Mouse (Mus musculus): ENCODE measurements at regions not wholly inside any gene's neighbourhood (a gene's known extent, or its start where the extent isn't known, plus 50 kb on each side); places are given as distances from the start of the nearest gene placed in this dataset.
A peak's percentile ranks its signal among the peaks of the same experiment; 100 is the strongest.

- TF ChIP-seq CTCF (conservative IDR thresholded peaks at IDR 0.05; ENCODE audit: insufficient read depth, insufficient read length, low read depth, low read length): no peak
- no peak for TF ChIP-seq POLR2A (IDR thresholded peaks at IDR 0.05; ENCODE audit: low read depth, low read length)
- 97% methylated on average over 1 of the region's 1 CpGs for WGBS
- Histone ChIP-seq H3K4me1 (ENCODE audit: control insufficient read depth, insufficient read depth, low read length) (no peaks in the 10 kb centered on the region), H3K27me3 (replicated peaks; ENCODE audit: control insufficient read depth, insufficient read depth, low read length) (no peaks in the 10 kb centered on the region), H3K36me3 (ENCODE audit: control insufficient read depth, insufficient read depth, low read length) (no peaks in the 10 kb centered on the region), H3K27ac (ENCODE audit: insufficient read depth, low read depth, low read length) (no peak overlapping the region), H3K4me3 (ENCODE audit: insufficient read depth, low read depth, low read length) (no peak overlapping the region)
- DNase-seq: no peak
Observed at GRCm38 (mm10) chr1:100551293-100551692, 778.7 kb downstream of the Cntnap5b start.

DNA sequence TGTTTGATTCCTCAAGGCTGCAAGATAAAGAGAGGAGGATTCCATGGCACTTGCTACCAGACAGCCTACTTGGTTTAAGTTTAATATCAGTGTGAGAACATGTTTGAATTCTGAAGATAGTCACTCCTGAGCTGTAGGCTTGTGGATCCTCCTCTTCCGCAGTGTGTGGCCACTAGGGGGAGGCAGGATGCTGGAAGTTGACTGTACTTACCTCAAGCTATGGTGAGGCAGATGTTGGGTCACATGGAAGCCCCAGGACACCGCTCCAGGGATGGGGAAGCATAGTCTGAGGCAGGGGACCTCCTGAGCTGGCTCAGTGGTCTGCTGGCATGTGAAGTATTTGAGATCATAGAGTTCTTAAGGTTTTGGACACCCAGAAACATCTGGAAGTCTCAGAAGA, 784.4 kb downstream of the Cntnap5b start:
- Histone ChIP-seq H3K27me3 (replicated peaks; ENCODE audit: control insufficient read depth, insufficient read depth, low read length) (no peaks in the 10 kb centered on the region), H3K27ac (ENCODE audit: insufficient read depth, low read depth, low read length) (no peak overlapping the region), H3K4me1 (ENCODE audit: control insufficient read depth, insufficient read depth, low read length) (no peaks in the 10 kb centered on the region), H3K4me3 (ENCODE audit: insufficient read depth, low read depth, low read length) (no peak overlapping the region), H3K36me3 (ENCODE audit: control insufficient read depth, insufficient read depth, low read length) (no peaks in the 10 kb centered on the region)
- peak; percentile 27 for DNase-seq
- 32% methylated on average over 2 of the region's 2 CpGs for WGBS
- TF ChIP-seq CTCF (conservative IDR thresholded peaks at IDR 0.05; ENCODE audit: insufficient read depth, insufficient read length, low read depth, low read length) (peak; percentile 75), POLR2A (IDR thresholded peaks at IDR 0.05; ENCODE audit: low read depth, low read length) (no peak)

Measured in kidney, adult 2 months (tissue).